Mouse (Mus musculus): ENCODE measurements around the gene 4930402F06Rik. TPM values are rescaled to one million over a fixed set of nuclear protein-coding genes. Genes with fewer than 3 reads are reported as not detected.

4930402F06Rik gene
- total RNA-seq, 4 experiments from 2014 or later = not detected

DNA sequence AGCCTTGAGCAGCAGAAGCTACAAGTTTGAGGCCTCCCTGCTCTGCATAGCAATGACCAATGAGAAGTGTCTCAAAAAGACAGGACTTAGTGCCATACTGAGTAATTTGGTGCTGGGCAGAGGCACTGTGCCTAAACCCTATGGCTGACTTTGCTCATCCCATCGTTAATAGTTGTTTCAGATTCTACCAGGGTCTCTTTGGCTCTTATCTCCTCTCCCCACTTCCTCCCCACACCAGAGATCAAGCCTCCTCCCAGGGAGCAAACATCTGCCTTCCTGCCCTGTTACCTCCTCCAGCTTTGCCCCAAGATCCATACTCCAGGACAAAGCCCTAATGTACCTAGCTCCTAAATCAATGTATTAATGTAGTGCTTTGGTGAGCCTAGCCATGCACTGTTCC, 20.3 kb upstream of the 4930402F06Rik start:
- no peak for DNase-seq (ENCODE audit: low spot score in 2 of 2)

- no peak for DNase-seq (ENCODE audit: low spot score in 2 of 2)
Observed at GRCm38 (mm10) chr2:35416473-35416872, 19.5 kb upstream of the 4930402F06Rik start.

DNA sequence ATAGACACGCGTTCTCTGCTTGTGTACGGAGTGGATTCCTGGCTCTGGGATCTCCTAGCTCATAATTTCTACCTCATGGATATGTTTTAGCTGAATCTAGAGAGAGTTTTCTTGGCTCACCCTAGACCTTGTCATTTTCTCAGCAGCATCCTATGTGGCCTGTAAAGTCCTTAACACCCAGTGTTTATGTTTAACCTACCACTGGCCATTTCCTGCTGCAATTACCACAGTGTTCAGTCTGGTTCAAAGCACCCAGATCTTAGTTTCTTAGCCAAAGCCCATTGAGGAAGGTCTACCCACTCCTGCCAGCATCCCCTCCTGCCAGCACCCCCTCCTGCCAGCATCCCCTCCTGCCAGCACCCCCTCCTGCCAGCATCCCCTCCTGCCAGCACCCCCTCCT, 15.8 kb upstream of the 4930402F06Rik start:
- no peak for DNase-seq (ENCODE audit: low spot score in 2 of 2)

GRCm38 (mm10) chr2:35412246-35412645, 15.3 kb upstream of the 4930402F06Rik start:
- DNase-seq (ENCODE audit: low spot score in 2 of 2) = no peak

DNA sequence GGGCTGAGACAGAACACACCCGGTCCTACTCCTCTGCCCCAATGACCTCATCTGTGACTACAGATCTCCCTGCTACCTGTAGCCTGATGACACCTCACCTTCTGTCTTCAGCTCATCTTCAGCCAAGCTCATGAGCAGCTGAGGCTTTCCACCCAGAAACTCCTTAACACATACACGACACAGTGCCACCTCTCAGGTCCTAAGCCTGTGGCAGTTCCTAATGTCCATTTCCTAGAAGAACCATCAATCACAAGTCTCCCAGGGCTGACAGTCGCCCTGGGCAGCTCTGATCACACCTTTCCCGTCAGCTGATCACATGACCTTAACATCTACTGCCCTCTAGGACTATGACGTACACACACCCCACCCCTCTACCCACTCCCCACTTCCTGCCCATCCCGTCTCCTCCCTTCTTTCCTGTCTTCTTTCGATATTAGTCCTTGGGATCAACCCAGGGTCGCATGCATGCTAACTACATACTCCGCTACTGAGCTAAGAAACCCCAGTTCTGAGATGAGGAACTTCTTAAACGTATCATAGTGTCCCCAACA, 14.7 kb upstream of the 4930402F06Rik start:
- DNase-seq (ENCODE audit: low spot score in 2 of 2) = no peak

DNA sequence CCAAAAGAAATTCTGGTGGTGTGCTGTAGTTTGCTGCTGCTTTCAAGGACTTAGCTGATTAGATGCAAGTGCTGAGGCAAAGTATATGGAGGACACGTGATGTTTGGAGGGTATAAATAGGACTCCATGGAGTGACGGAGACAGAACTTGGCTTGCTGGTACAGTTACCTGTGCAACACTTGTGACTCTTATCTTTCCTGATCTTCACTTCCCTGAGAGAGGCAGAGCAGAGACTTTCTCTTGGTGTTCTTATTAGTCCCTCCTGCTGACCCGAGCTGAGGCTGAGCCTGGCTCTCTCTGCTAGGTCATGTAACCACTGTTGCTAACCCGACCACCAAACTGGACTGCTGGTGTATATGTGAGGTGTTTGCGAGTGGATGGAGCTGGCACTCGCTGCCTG, 12.5 kb upstream of the 4930402F06Rik start:
- no peak for DNase-seq (ENCODE audit: low spot score in 2 of 2)

DNA sequence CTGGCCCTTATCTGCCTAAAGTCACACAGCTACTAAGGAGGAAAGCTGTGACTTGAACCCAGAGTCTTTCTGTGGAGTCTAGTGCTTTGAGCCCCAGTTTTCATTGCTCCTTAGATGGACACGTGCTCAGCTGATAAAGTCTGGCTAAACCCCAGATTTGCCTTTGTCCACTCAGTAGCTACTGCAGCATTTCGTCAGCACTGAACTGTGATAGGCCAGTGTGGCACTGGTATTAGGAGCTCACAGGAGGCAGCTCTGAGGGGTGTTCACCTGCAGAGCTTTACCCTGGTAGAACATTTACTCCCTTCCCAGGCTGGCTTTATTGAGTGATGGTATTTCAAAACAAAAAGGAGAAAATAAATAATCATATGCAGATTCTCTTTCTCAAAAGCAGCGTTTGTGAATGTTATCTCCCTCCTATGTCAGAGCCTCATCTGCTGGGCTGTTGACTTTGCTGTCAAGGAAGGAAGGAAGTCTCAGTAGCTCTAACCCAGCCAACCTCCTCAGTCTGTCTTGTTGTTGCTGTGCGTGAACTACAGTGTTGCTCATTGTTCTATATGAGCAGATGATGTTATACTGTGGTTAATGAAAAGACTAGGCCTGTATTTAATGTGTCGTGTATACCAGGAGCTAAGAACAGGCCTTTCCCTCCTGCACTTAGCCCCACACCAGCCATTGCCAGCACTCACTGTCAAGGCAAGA, 11.6 kb upstream of the 4930402F06Rik start:
- no peak for DNase-seq (ENCODE audit: low spot score in 2 of 2)

DNA sequence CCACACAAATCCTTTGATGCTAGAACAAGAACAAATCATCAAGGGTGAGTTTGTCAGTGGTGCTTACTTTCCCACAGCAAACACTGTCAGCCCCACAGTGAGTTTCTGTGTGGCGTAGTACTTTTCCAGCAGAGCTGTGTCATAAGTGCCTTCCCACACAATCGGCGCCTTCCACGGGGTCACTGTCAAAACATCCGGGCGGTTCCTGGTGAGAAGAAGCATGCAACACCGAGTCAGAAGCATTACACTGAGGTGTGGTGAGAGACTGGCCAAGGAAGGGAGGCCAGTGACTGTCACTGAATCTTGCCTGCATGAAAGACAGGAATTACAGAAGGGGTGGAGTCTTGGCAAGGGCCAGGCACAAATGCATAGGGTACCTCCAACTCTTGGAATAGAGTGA, 10.9 kb upstream of the 4930402F06Rik start:
- no peak for DNase-seq (ENCODE audit: low spot score in 2 of 2)

DNA sequence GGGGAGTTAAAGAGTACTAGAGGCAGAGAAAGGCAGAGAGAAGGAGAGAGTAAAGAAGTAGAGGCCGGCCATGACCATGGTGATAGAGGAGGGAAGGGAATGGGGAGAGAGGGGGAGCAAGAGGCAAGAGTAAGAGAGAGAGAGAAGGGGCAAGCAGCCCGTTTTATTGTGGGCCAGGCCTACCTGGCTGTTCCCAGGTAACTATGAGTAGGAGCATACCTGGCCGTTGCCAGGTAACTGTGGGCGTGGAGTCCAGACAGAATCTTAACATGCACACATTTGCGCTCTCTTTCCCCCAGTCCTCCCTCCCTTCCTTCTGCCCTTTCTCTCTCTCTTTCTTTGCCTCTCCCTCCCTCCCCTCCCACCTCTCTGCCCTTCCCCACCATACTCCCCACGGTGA, 10.3 kb upstream of the 4930402F06Rik start:
- no peak for DNase-seq (ENCODE audit: low spot score in 2 of 2)

GRCm38 (mm10) chr2:35406611-35407010, 9.6 kb upstream of the 4930402F06Rik start:
- no peak for DNase-seq (ENCODE audit: low spot score in 2 of 2)

DNA sequence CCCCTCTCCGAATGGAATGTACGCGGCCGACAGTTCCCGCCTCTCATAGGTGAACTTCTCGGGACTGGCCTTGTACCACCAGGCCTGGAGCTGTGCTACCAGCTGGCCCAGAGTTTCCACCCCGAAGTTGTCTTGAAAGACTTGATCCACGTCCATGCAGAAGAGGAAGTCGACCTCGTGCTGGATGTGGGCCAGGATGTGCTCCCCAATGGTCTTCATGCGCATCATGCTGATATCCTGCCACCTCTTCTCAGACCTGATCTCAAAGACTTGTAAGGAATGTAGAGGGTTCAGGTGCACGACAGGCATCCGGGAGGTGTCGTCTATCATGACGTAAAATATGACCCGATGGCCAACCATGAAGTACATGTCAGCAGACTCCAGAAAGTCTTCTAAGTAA, 5.4 kb upstream of the 4930402F06Rik start:
- DNase-seq (ENCODE audit: low spot score in 2 of 2) = no peak

DNA sequence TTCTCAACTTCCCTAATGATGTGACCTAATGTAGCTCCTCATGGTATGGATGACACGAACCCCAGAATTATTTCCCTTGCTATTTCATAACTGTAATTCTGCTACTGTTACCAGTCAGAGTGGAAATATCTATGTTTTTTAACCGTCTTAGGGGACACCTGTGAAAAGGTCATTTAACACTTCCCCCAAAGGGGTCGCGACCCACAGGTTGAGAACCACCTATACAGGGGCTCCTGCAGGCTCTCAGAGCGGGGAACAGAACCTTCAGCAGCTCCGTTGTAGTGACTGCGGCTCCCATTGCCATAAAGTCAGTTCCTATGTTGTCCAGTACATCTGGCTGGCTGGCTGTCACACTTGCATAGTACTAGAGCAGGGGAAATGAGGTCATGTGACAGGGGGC, 3.8 kb upstream of the 4930402F06Rik start:
- no peak for DNase-seq (ENCODE audit: low spot score in 2 of 2)

DNA sequence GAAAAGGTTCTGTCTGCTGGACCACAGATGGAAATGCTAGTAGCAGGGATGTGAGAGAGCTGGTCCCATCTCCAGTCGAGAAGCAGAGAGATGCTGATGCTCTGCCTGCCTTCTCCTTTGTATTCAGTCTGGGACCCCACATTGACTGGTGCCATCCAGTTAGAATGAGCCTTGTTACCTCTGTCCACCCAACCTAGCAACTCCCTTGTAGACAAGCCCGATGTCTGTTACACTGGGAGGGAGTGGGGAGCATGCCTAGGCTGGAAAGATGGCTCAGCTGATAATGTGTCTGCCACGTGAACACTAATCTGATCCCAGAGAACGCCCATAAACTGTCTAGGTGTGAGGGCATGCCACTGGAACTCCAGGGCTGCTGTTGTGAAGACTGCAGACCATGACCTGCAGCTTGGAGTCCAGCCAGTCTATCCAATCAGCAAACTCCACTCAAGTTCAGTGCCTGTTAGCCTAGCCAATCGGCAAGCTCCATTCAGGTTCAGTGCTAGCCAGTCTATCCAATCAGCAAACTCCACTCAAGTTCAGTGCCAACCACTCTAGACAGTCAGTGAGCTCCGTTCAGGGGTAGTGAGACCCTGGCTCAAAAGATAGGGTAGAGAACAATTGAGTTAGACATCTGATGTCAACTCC, 1.3 kb upstream of the 4930402F06Rik start:
- DNase-seq (ENCODE audit: low spot score in 2 of 2) = no peak

DNA sequence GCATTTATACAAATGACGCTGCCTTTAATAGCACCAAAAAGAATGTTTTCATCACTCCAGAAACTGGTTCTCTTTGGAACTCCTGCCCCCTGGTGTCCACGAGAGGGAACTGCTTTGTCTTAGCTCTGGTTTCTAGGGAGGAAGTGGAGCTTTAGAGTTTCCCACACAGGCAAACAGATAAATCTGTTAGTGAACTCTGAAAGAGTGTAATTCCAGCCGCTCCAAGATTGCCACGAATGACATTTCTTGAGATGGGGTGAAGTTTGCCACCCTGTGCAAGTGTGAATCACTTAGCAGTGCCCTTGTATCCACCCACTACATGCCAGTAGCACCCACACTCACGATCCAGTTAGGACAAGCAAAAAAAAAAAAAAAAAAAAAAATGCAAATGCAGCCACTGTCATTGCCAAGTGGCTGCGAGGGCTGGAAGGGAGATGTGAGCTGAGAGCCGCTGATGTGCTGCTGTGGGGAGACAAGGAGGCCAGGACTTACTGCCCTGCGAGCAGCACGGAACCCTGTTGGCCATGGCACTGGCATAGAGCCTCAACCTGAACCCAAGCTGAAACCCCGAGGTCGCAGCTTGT, 707 bp upstream of the 4930402F06Rik start:
- peak; percentile 34 to 75 for DNase-seq (ENCODE audit: low spot score in 2 of 2)

DNA sequence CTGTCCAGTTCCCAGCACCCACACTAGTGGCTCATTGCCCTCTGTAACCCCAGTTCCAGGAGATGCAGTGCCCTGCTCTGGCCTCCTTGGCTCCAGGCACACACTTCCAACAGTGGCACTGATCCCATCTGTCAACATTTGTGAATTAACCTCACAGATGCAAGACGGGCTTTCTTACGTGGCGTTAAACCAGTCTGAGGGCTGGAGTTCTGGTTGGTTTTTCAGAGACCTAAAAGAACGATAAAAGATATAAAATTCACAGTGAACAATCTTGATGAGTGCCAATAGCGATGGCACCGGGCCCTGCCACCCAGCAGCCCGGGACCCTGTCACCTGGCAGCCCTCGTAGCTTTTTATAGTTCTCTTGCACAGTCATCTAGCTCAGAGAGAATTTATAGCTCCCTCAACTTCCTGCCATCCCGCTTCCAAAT, 11.5 kb downstream of the 4930402F06Rik start:
- DNase-seq (ENCODE audit: low spot score in 2 of 2) = no peak

- DNase-seq (ENCODE audit: low spot score in 2 of 2) = no peak
Observed at GRCm38 (mm10) chr2:35379306-35379705, 17.7 kb downstream of the 4930402F06Rik start.

DNA sequence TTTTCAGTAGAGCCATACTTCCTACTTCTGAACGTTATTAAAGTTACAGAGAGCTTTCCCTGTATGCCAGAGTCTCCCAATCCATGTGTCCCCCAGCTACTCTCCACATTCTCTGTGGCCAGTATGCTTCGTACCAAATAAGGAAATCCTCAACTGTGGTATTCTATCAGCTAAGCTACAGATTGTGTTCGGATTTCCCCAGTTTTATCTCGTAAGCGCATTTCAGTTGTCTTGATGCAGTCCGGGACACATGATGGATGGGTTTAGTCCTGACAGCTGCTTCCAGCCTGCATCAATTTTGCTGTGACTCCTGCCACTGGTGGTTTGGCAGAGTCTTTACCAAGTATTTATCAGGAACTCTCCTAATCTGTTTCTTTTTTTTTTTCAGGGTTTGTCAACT, 19.4 kb downstream of the 4930402F06Rik start:
- no peak for DNase-seq (ENCODE audit: low spot score in 2 of 2)

- DNase-seq (ENCODE audit: low spot score in 2 of 2) = no peak
Observed at GRCm38 (mm10) chr2:35373003-35373402, 24.0 kb downstream of the 4930402F06Rik start.

DNA sequence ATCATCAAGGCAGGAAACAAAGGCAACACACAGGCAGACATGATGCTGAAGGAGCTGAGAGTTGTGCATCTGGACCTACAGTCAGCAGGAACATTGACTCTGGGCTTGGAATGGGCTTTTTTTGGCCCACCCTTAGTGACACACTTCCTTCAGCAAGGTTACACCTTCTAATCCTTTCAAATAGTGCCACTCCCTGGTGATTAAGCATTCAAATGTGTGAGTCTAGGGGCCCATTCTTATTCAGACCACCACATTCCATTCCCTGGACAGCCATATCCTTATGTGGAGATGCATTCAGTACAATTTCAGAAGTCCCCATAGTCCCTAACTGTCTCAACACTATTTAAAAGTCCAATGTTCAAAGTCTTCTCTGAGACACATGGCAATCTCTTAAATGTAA, 26.3 kb downstream of the 4930402F06Rik start:
- no peak for DNase-seq (ENCODE audit: low spot score in 2 of 2)

GRCm38 (mm10) chr2:35367629-35368028, 29.3 kb downstream of the 4930402F06Rik start, which contains the start of gene 4930568D16Rik:
TSS of gene 4930568D16Rik (minus strand) at chr2:35367729.
- DNase-seq (ENCODE audit: low spot score in 2 of 2) = no peak

DNA sequence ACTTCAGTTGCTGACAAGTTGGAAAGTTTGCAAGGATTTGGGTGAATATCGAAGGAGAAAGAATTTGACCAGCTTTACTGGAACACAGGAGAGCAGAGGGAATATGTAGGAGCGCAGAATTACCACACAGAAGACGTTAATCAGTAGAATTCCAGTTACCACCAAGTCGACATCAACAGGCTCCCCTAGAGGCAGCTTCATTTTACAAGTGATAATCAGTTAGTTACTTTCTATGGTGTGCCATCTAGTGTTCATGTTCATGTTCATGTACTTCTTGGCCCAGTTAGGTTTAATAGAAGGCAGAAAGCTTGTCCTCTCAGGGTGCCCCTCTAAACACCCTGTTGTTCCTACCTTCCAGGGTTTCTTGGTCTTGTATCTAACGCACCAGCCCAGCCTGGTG, 47.8 kb downstream of the 4930402F06Rik start:
- no peak for DNase-seq (ENCODE audit: low spot score in 2 of 2)

- DNase-seq (ENCODE audit: low spot score in 2 of 2) = no peak
Observed at GRCm38 (mm10) chr2:35345984-35346383, 51.0 kb downstream of the 4930402F06Rik start.

Measured in layer of hippocampus, adult 8-10 months (tissue).